Mouse (Mus musculus) left cerebral cortex, adult 11 months (tissue): ENCODE results near the gene Sbpl.
"Not testable (repeated sequence)": the region's sequence is repeated elsewhere in the genome, so short reads cannot be mapped to it uniquely, and the experiment has no call there.

ENCODE experiments used
- DNase-seq: peaks from one replicate; pipeline ENCODE4 v3.0.0; 2022; ENCODE audit warnings: low spot score

Sbpl gene

DNA sequence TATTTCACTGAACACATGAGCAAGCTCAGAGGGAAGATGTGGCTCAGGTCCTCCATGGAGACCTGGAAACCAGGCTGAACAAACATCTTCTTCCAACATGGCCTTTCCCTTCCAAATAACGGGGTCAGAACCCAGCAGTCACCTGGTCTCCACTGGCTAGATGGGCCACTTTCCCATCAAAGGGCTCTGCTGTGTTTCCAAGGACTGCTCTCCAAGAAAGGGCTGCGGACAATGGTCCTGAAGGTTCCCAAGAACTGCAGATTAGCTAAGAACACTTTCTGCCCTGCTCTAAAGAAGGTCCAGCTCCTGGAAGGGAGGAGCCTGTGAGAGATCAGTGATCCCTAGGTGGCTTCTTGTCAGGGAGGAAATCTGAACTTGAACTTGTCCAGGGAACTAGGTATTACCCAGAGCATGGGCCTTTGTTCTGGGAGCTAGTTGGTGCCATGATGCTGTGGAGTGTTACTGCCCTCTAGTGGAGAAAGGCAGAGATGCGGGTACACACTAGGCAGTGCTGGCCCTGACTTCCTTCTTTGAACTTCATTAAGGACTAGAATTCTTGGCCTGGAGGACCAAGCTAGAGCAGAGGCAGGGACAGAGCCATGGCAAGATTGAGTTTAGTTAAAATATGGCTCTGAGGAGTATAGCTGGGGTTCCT, 5.1 kb upstream of the Sbpl start:
- peak; percentile 73 for DNase-seq

DNA sequence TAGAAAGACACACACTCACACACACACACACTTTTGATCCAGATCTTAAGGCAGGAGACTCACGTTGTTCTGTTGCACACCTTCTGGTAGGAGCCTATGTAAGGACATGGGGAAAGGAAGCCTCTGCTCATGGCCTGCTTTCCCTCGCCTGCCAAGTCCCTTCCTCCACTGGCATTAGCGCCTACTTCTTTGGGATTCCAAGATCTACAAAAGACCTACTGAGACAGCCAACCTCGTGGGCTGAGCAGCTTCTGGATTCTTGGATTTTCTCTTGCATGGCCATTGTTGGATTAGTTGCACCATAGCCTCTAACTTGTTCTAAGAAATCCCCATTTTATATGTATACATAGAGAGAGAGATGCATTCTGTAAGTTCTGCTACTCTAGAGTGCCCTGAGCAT, 4.2 kb downstream of the Sbpl start:
- DNase-seq: not testable (repeated sequence)

DNA sequence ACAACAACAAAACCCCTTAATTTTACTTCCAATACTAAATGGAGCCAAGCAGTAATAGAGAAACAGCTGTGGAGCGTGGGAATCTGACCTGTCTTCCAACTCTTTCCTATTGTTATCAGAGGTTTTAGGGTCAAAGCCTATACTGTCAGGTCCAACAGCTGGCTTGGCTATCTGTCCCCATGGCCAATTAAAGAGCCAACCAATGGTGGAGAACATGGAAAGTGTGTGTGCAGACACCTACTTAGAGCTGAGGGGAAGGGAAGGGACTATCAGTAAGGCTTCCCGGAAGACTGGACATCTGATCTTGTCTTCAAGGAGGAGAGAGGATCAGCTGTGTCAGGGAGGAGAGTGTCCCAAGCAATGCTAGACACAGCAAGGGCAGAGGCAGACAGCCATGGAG, 6.0 kb downstream of the Sbpl start:
- no peak for DNase-seq

DNA sequence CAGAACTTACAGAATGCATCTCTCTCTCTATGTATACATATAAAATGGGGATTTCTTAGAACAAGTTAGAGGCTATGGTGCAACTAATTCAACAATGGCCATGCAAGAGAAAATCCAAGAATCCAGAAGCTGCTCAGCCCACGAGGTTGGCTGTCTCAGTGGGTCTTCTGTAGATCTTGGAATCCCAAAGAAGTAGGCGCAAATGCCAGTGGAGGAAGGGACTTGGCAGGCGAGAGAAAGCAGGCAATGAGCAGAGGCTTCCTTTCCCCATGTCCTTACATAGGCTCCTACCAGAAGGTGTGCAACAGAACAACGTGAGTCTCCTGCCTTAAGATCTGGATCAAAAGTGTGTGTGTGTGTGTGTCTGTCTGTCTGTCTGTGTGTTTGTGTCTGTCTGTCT, 7.6 kb downstream of the Sbpl start:
- DNase-seq: not testable (repeated sequence)

DNA sequence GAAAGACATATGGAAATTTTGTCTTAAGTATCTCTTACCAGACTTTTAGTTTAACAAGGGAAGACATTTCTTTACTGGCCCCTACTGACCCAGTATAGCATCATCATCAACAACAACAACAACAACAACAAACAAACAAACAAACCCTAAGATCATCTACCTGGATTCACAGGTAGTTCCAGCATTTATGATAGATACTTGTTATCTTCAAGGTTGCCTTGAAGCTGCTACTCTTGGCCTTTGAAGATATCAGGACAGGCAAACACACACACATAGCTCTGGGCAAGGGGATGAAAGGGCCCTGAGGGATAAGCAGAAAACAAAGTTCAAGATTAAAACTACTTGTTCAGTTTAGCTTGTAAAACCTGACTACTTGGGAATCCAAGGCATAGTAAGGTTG, 13.7 kb downstream of the Sbpl start, which contains the start of gene Sbp:
TSS of gene Sbp (plus strand) at position 301 of the 400 bp plus-strand sequence.
- DNase-seq: no peak

DNA sequence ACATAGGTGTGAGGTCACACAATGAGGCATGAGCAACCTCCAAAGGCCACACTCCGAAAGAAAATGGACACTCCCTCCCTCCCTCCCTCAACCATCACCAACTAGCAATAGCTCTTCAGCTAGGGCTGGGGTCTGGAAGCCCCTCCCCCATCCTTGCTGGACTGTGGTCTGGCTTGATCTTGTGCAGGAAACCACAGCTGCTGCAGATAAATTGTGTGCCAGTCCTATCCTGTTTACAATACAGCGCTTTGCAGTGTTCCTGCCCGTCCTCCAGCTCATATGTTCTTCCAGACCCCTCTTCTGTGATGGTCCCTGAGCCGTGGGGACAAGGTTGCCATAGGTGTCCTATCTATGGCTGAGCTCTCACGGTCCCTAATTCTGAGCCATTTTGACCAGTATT, 23.9 kb downstream of the Sbpl start:
- DNase-seq: no peak

DNA sequence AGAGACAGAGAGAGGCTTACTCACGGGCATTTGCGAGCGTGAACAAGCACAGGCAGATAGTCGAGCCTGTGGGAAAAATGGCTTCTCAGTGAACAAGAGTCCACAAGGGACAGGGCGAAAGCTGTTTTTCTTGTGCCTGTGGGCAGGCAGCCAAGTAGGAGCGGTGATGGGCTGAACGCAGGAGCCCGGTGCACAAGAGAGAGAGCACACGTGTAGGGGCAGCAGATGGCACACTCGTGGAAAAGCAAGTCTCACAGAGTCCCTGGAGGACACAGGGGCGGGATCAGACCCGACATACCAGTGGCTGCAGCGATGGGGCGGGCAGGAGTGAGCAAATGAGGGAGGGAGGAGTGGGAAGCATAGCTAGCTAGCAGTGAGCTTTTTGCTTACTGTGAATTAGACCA, 30.0 kb downstream of the Sbpl start:
- DNase-seq: peak; percentile 40

DNA sequence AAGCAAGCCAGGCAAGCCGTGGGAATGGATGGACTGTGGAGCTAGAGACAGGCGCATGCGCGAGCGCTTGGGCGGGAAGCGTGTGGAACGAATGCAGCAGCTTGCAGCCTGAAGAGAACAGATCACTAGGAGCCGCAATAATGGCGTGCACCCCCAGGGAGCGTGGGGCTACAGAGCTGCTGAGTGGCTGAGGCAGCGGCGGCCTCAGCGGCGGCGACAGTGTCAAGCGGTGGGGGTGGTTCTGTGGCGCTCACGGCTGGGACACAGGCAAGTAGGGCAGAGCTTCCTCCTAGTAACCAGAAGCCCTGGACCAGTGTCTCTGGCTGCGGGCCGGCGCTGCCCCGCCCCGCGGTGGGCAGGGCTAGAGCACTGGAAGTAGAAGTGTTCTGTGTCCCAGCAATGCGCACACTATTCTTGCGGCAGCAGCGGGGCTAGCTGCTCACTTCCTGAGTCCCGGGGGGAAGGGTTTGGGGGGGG, 30.5 kb downstream of the Sbpl start:
- DNase-seq: peak; percentile 81

DNA sequence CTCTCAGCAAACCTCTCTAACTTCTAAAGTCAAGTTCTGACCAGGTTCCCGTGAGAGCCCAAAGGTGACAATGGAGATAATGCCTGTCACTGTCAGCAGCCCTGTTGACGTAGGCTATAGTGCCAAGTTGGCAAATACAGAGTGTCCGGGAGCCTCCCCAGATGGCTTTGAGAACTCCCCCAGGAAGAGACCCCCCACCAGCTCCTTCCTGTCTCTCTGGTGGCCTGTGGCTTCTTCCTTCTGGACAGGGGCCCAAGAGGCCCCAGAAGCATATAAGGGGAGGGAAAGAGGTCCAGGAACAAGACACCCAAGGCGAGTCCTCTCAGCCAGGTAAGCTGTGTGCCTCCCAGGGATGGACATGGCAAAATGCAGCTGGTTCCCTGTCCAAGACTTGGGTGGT, 37.9 kb downstream of the Sbpl start, which contains the start of gene Dcpp3:
TSS of gene Dcpp3 (plus strand) at position 301 of the 400 bp plus-strand sequence.
- DNase-seq: not testable (repeated sequence)
